Mouse (Mus musculus): ENCODE measurements around the gene Ulk4.
"Not testable (repeated sequence)": the region's sequence is repeated elsewhere in the genome, so short reads cannot be mapped to it uniquely, and the experiment has no call there.

Ulk4 gene

GRCm38 (mm10) chr9:120933886-120934758 lies 342.9 kb downstream of the Ulk4 start:
- DNase-seq (ENCODE audit: low spot score): peak; percentile 47

DNA sequence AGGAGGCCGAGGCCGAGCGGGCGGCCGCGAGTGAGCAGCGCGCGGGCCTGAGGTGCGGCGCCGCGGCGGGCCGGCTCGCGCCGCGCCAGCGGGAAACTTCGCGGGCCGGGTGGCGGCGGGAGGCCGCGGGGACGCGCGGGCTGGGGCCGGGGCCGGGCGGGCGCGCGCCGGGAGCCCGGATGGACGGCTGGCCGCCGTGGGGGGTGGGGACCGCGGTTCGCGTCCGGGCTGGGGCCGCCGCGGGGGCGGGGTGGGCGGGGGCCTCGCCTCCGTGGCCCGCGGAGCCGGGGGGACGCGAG lies 343.5 kb downstream of the Ulk4 start:
- no peak for DNase-seq (ENCODE audit: low spot score)

DNA sequence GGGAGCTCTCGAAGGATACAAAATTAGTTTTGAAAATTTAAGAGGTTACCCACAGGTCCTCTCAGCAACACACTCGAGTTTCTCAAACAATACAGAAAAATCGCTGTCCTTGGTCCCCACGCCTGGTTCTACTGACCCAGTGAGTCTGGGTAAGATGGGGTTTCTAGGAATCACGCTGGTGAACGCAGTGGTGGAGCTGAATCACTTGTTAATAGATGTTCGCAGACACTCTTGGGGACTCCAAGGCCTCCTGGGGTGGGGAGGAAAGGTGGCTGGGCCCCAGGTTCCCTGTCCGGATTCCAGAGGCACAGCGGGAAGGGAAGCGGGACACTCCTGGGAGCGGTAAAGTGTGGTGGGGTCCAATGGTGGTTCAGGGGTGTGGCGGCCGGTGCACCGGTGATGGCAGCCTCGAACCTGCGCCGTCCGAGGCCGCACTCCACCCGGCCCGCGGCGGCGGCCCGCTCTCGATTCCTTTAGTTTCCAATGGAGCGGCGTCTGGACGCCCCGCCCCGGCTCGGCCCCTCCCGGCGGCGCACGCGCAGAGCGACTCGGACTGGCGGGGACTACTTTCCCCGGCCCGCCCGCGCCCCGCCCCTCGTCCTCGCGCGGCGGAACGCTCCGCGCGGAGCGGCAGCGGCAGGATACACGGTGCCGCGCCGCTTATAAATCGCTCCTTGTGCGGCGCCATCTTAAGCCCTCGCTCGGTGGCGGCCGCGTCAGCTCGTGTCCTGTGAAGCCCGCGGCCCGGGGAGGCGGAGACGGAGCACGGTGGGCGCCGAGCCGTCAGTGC lies 344.0 kb downstream of the Ulk4 start:
- DNase-seq (ENCODE audit: low spot score): peak; percentile 94

DNA sequence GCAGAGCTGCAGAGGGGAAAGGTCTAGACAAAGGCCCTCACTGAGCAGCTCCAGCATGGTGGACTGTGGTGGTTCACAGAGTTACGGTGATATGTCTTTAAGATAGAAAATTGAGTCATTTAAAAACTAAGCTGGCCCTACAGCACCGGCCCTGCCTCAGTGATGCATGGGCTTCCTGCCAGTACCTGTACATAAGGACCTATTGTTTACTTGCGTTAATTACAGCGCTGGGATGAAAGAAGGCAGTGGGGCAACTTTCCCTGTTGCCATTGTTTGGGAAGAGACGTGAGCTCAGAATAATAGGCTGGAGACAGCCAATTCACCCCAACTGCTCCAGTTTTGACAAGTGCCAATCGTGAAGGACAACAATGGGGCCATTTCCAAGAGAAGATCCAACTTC lies 344.6 kb downstream of the Ulk4 start:
- no peak for DNase-seq (ENCODE audit: low spot score)

GRCm38 (mm10) chr9:120930811-120931210 lies 346.2 kb downstream of the Ulk4 start:
- DNase-seq (ENCODE audit: low spot score): no peak

DNA sequence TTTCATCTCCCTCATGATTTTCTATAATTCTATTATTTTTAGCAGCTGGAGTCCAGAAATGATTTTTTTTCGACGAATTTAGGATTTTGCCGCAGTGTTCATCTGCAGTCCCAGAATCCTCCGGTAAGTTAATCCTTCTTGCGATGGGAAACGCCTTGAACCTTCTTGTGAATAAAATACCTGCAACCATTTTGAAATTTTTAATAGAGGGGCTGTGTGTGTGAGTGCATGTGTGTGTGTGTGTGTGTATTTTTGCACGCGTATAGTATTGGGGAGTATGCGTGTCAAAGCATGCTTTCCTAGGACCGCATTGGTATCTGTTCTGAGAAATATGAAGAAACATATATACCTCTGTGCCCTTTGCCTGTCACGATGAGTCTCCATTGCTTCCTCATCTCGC lies 347.0 kb downstream of the Ulk4 start:
- no peak for DNase-seq (ENCODE audit: low spot score)

GRCm38 (mm10) chr9:120929081-120929480 lies 347.9 kb downstream of the Ulk4 start, which contains the start of gene Ctnnb1:
Ctnnb1 (plus strand) TSS chr9:120929216.
- no peak for DNase-seq (ENCODE audit: low spot score)

GRCm38 (mm10) chr9:120926939-120927606 lies 349.9 kb downstream of the Ulk4 start:
- DNase-seq (ENCODE audit: low spot score): peak; percentile 19

DNA sequence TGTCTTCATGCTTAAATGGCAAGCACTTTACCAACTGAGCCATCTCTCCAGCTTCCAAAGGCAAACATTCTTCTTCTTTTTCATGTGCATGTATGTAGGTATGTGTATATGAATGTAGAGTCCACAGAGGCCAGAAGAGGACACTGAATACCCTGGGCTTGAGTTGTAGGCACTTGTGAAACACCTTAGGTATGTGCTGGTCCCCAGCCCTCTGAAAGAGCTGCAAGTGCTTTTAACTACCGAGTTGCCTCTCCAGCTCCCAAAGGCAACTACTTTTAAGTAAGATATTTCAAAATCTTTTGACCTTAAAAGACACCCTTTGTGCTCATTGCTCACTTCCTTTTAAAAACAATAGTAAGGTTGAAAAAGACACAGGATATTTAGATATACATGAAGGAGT lies 350.9 kb downstream of the Ulk4 start:
- no peak for DNase-seq (ENCODE audit: low spot score)

- no peak for DNase-seq (ENCODE audit: low spot score)
Measured at GRCm38 (mm10) chr9:120919130-120919529, 357.9 kb downstream of the Ulk4 start.

GRCm38 (mm10) chr9:120918642-120919041 lies 358.4 kb downstream of the Ulk4 start:
- no peak for DNase-seq (ENCODE audit: low spot score)

- no peak for DNase-seq (ENCODE audit: low spot score)
Measured at GRCm38 (mm10) chr9:120918211-120918610, 358.8 kb downstream of the Ulk4 start.

DNA sequence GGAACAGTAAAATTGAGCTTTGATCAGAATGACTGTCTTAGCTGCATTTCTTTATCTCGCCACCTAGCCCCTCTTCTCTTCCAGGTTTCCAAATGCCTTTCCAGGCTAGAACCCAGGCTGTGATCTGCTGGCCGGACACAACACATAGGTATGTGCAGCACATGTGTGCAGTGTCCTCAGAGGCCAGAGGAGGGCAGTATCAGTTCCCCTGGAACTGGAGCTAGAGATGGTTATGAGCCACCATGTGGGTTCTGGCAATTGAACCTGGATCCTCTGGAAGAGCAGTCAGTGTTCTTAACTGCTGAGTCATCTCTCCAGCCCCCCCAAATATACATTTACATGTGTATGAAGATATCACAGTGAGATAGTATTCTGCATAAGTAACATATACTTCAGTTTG lies 359.4 kb downstream of the Ulk4 start:
- not testable (repeated sequence) for DNase-seq (ENCODE audit: low spot score)

DNA sequence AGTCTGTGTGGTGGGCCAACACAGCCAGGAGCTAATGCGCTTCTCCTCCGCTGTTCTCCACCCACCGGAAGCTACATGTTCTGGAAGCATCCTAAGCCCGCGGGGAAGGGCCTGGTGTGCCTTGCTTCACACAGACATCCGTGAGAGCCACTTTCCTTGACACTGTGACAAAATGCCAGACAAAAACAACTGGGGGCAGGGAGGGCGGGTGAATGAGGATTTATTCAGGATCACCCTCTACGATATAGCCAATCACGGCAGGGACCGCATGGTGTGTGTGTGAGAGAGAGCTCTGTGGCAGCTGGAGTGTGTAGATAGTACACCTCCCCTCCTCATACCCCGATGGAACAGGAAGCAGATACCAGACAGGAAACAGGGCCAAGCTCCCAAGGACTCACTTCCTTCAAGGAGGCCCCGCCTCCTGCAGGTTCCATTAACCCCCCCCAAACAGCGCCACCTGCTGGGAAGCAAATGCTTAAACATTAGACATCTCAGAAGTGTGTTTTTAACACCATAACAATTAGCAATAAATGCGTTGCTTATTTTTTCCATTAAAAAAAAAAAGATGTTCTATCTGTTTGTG lies 362.0 kb downstream of the Ulk4 start:
- no peak for DNase-seq (ENCODE audit: low spot score)

GRCm38 (mm10) chr9:120914429-120914828 lies 362.6 kb downstream of the Ulk4 start:
- DNase-seq (ENCODE audit: low spot score): no peak

- no peak for DNase-seq (ENCODE audit: low spot score)
Measured at GRCm38 (mm10) chr9:120913152-120913551, 363.8 kb downstream of the Ulk4 start.

GRCm38 (mm10) chr9:120908461-120908860 lies 368.5 kb downstream of the Ulk4 start:
- no peak for DNase-seq (ENCODE audit: low spot score)
